ENCODE assay signal across 15 mouse cellular contexts in the genomic region with DNA sequence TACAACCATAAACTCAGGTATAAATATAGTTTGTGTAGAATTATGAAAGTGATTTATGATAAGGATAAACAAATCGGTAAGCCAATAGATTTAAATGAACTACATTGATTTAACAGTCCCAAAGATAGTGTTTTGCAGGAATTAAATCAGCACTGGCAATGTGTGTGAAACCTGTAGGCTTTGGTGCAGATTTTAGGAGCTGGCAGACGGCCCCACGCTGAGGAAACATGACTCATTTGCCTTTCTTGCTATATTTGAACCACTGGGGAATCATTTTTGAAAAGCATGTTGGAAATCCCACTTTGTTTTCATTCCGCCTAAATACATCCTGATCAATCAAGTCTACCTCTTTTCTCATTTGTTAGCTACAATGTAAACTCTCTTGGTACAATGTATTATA.
DNase-seq lines count a peak whose midpoint lies in the region; ATAC-seq and TF ChIP-seq lines count a peak whose summit lies in the region.
"Had no signal": no experiment of that assay in that cellular context is flagged by ENCODE, and none has a peak within 500 bp of the region (broad histone marks: within the 10 kb centered on the region; RNA-seq: fewer than 3 reads in every experiment).

No protein-coding gene starts in this region.

- ATAC-seq in frontal cortex, adult (ENCODE audit: low TSS enrichment), result peak; percentile 95
- ATAC-seq: forebrain, embryonic 14.5 days had no signal

- no peak overlapping the region for H3K4me3 ChIP-seq in layer of hippocampus, adult 2 months
- H3K4me3 ChIP-seq: heart, adult 2 months; hindbrain, embryonic 15.5 days had no signal

- peak; percentile 79 to 83 for DNase-seq in layer of hippocampus, adult 2 months (ENCODE audit: low spot score in 2 of 2)
- DNase-seq in left cerebral cortex, adult 8-10 months (ENCODE audit: low spot score in 2 of 2), result peak; percentile 31 to 77
- peak; percentile 74 for DNase-seq in right cerebral cortex, postnatal 25 days
- no peak for DNase-seq in embryo, embryonic 10 days (ENCODE audit: low spot score)
- DNase-seq in gastrocnemius, adult 8-10 months (ENCODE audit: low spot score in 2 of 2), result no peak
- no peak for DNase-seq in adrenal gland, adult 18-20 months (ENCODE audit: low spot score in 2 of 2)
- DNase-seq: cerebellum, adult 11 months; heart, adult 2 months; heart, postnatal 10 days; kidney, adult 9 months; lung, postnatal 10 days had no signal

- peak; percentile 27 for TF ChIP-seq CTCF in layer of hippocampus, adult 2 months (conservative IDR thresholded peaks at IDR 0.05)

- no peak overlapping the region for H3K27ac ChIP-seq in layer of hippocampus, adult 2 months
- H3K27ac ChIP-seq: heart, adult 2 months; hindbrain, embryonic 15.5 days; liver, embryonic 14.5 days had no signal

Comparison
In these comparisons a context has a peak if more than half of its experiments do, and no peak if none do; other contexts are left out.
1. DNase-seq: peak in layer of hippocampus, adult 2 months (2 of 2), left cerebral cortex, adult 8-10 months (2 of 2) and right cerebral cortex, postnatal 25 days (single experiment); none in embryo, embryonic 10 days (single experiment), gastrocnemius, adult 8-10 months (0 of 2) and adrenal gland, adult 18-20 months (0 of 2).